Mouse (Mus musculus) CH12.LX (cell line): Measurements from ENCODE around the gene Ndufb2.

ENCODE experiments used
- CTCF ChIP-seq, 2 experiments: IDR thresholded peaks in 1 of 2; conservative IDR thresholded peaks in 1 of 2; 2 replicates each; pipeline ENCODE4 v1.5.1; 2011 to 2012; ENCODE audit warnings: low read depth in 2 of 2, low read length in 2 of 2, improper control_type of control experiment in 1 of 2, inconsistent platforms in 1 of 2, mild to moderate bottlenecking in 1 of 2, moderate library complexity in 1 of 2
- EP300 ChIP-seq: IDR thresholded peaks from 2 replicates; pipeline ENCODE4 v1.6.1; 2011; ENCODE audit warnings: low read length, improper control_type of control experiment
- GABPA ChIP-seq: IDR thresholded peaks from 2 replicates; pipeline ENCODE4 v1.6.1; 2012; ENCODE audit warnings: low read depth, low read length, improper control_type of control experiment, inconsistent platforms; ENCODE audit not compliant: insufficient replicate concordance
- KAT2A ChIP-seq: IDR thresholded peaks from 2 replicates; pipeline ENCODE4 v1.6.1; 2012; ENCODE audit warnings: low read length, improper control_type of control experiment, inconsistent platforms; ENCODE audit not compliant: insufficient replicate concordance
- NELFE ChIP-seq: IDR thresholded peaks from 2 replicates; pipeline ENCODE4 v1.6.1; 2011; ENCODE audit warnings: low read depth, low read length, improper control_type of control experiment
- POLR2A ChIP-seq: IDR thresholded peaks from 2 replicates; pipeline ENCODE4 v1.6.1; 2011; ENCODE audit warnings: low read depth, mild to moderate bottlenecking, improper control_type of control experiment, low read length
- RCOR1 ChIP-seq: conservative IDR thresholded peaks from 2 replicates; pipeline ENCODE4 v1.6.1; 2012; ENCODE audit warnings: low read depth, mild to moderate bottlenecking, inconsistent platforms, low read length, improper control_type of control experiment
- ZKSCAN1 ChIP-seq: IDR thresholded peaks from 2 replicates; pipeline ENCODE4 v1.6.1; 2012; ENCODE audit warnings: low read depth, inconsistent platforms, low read length, improper control_type of control experiment, borderline replicate concordance

GRCm38 (mm10) chr6:39556900-39557659, 35.3 kb upstream of the Ndufb2 start:
- TF ChIP-seq EP300 (no peak), CTCF (conservative IDR thresholded peaks at IDR 0.05 in 1 of 2, IDR thresholded peaks at IDR 0.05 in 1 of 2; ENCODE audit: low read depth in 2 of 2, low read length in 2 of 2) (no peak), POLR2A (no peak), RCOR1 (no peak), KAT2A (no peak), NELFE (no peak), GABPA (no peak), ZKSCAN1 (no peak)
